Mouse (Mus musculus): ENCODE data around the gene Ascl3.

- TF ChIP-seq CTCF (conservative IDR thresholded peaks at IDR 0.05; ENCODE audit: insufficient read depth, insufficient read length, low read depth, low read length) (no peak), POLR2A (IDR thresholded peaks at IDR 0.05; ENCODE audit: low read depth, low read length) (no peak)
These were observed 8.9 kb downstream of the Ascl3 start for GRCm38 (mm10) chr7:109722618-109723017.

Measured in kidney, adult 2 months (tissue).